Mouse (Mus musculus) monocyte, adult 5-6 weeks (primary cell): ENCODE results near the gene Tmem17. TPM values are rescaled to one million over a fixed set of nuclear protein-coding genes. Genes with fewer than 3 reads are reported as not detected.

Experiments
- ATAC-seq: fragments of 153-309, 156-312 bp; replicated peaks from 2 replicates; pipeline ENCODE4 v1.8.0; 2017; ENCODE audit warnings: mild to moderate bottlenecking; ENCODE audit not compliant: low TSS enrichment, insufficient number of reproducible peaks, severe bottlenecking, poor library complexity, low FRiP score
- total RNA-seq: library from RNA; stranded (forward); fragments of 200-1000, 200-491, 200-594 nt; gene quantifications from 3 replicates; pipeline ENCODE4 v1.2.3, GENCODE M21; 2017

The Tmem17 gene
- total RNA-seq = 1.0 to 1.2 TPM in 2 of 3 replicates, not detected in the other

- ATAC-seq = peak; percentile 48; the same call in 1 of the 2 replicates
Measured at GRCm38 (mm10) chr11:22512038-22513001, at the start of gene Tmem17. Gene Tmem17 (plus strand): TSS chr11:22512088.

GRCm38 (mm10) chr11:22479836-22480619 is 31.9 kb upstream of the Tmem17 start:
- ATAC-seq = no peak

- ATAC-seq = no peak
Measured at GRCm38 (mm10) chr11:22481639-22482361, 30.1 kb upstream of the Tmem17 start.

- no peak for ATAC-seq
Measured at GRCm38 (mm10) chr11:22482362-22482760, 29.5 kb upstream of the Tmem17 start.

GRCm38 (mm10) chr11:22493694-22494319 is 18.1 kb upstream of the Tmem17 start:
- no peak for ATAC-seq

GRCm38 (mm10) chr11:22494941-22495340 is 16.9 kb upstream of the Tmem17 start:
- no peak for ATAC-seq

GRCm38 (mm10) chr11:22499396-22499795 is 12.5 kb upstream of the Tmem17 start:
- no peak for ATAC-seq

- no peak for ATAC-seq
Measured at GRCm38 (mm10) chr11:22499886-22500285, 12.0 kb upstream of the Tmem17 start.

GRCm38 (mm10) chr11:22500771-22501566 is 10.9 kb upstream of the Tmem17 start:
- ATAC-seq = no peak

- no peak for ATAC-seq
Measured at GRCm38 (mm10) chr11:22513075-22513474, 1.2 kb downstream of the Tmem17 start.

- no peak for ATAC-seq
Measured at GRCm38 (mm10) chr11:22515061-22515460, 3.2 kb downstream of the Tmem17 start.

- ATAC-seq = no peak
Measured at GRCm38 (mm10) chr11:22518445-22518844, 6.6 kb downstream of the Tmem17 start.

GRCm38 (mm10) chr11:22520251-22520650 is 8.4 kb downstream of the Tmem17 start:
- ATAC-seq = no peak

- no peak for ATAC-seq
Measured at GRCm38 (mm10) chr11:22524606-22525005, 12.7 kb downstream of the Tmem17 start.

GRCm38 (mm10) chr11:22540600-22540999 is 28.7 kb downstream of the Tmem17 start:
- no peak for ATAC-seq

- no peak for ATAC-seq
Measured at GRCm38 (mm10) chr11:22560061-22560460, 48.2 kb downstream of the Tmem17 start.

GRCm38 (mm10) chr11:22560503-22561328 is 48.8 kb downstream of the Tmem17 start:
- ATAC-seq = no peak
